Mouse (Mus musculus) liver, postnatal 0 days (tissue): ENCODE measurements around the gene Gpr39. TPM values are rescaled to one million over a fixed set of nuclear protein-coding genes. Genes with fewer than 3 reads are reported as not detected.
A peak's percentile ranks its signal among the peaks of the same experiment; 100 is the strongest.

ENCODE experiments used
- ATAC-seq: fragments of 200-750 bp; cut with Nextera tagmentation; 2 replicates; pipeline ENCODE4 v1.8.0; 2017; ENCODE audit warnings: mild to moderate bottlenecking, moderate library complexity
- DNase-seq: peaks from one replicate; pipeline ENCODE4 v3.0.0-alpha.2; 2016
- H3K27ac ChIP-seq: fragments of 300-500 bp; sonication (generic); 2 replicates; pipeline ENCODE4 v1.5.1; 2014; ENCODE audit warnings: antibody characterized with exemption, moderate library complexity, mild to moderate bottlenecking, low read depth
- H3K27me3 ChIP-seq: fragments of 300-500 bp; sonication (generic); 2 replicates; pipeline ENCODE4 v1.6.1; 2014; ENCODE audit warnings: low read length, control low read depth, mixed read lengths; ENCODE audit not compliant: insufficient read depth
- H3K36me3 ChIP-seq: fragments of 300-500 bp; sonication (generic); replicated peaks from 2 replicates; pipeline ENCODE4 v1.6.1; 2014; ENCODE audit warnings: mild to moderate bottlenecking, control low read depth, low read length, moderate library complexity, mixed read lengths; ENCODE audit not compliant: insufficient read depth
- H3K4me1 ChIP-seq: fragments of 300-500 bp; sonication (generic); 2 replicates; pipeline ENCODE4 v1.6.1; 2014; ENCODE audit warnings: antibody characterized with exemption, mild to moderate bottlenecking, control low read depth; ENCODE audit not compliant: insufficient read depth
- H3K4me2 ChIP-seq: fragments of 300-500 bp; sonication (generic); 2 replicates; pipeline ENCODE4 v1.6.1; 2014; ENCODE audit warnings: low read depth, mild to moderate bottlenecking, low read length, moderate library complexity, mixed read lengths
- H3K4me3 ChIP-seq: fragments of 300-500 bp; sonication (generic); 2 replicates; pipeline ENCODE4 v1.5.1; 2014; ENCODE audit warnings: low read depth, low read length
- H3K9ac ChIP-seq: fragments of 300-500 bp; sonication (generic); replicated peaks from 2 replicates; pipeline ENCODE4 v1.6.1; 2014; ENCODE audit warnings: mild to moderate bottlenecking, moderate library complexity
- H3K9me3 ChIP-seq: fragments of 300-500 bp; sonication (generic); 2 replicates; pipeline ENCODE4 v1.6.1; 2016; ENCODE audit warnings: mild to moderate bottlenecking, control low read depth, low read length, mixed read lengths
- CTCF ChIP-seq: sonication (generic); IDR thresholded peaks from 2 replicates; pipeline ENCODE4 v1.5.1; 2016; ENCODE audit warnings: antibody characterized with exemption, low read depth
- EP300 ChIP-seq: IDR thresholded peaks from 2 replicates; pipeline ENCODE4 v1.6.1; 2016; ENCODE audit warnings: antibody characterized with exemption, low read depth, mild to moderate bottlenecking
- WGBS: fragments of 180-500 bp; shearing (Covaris S2); extraction: QIAGEN DNeasy Blood & Tissue Kit; methylation state at CpG from one replicate; pipeline ENCODE4 v1.1.7; 2014; ENCODE audit not compliant: insufficient replicate concordance; 5-methylcytosine and 5-hydroxymethylcytosine counted together
- polyA plus RNA-seq: library from polyadenylated mRNA; unstranded; fragments of >200 nt; fragmentation: Nextera tagmentation; extraction: Ambion mirVana; gene quantifications from 2 replicates; pipeline ENCODE4 v1.2.1, GENCODE M21; 2015

Gene Gpr39
- polyA plus RNA-seq, 1 experiment from 2014 or later: 3.7 TPM

DNA sequence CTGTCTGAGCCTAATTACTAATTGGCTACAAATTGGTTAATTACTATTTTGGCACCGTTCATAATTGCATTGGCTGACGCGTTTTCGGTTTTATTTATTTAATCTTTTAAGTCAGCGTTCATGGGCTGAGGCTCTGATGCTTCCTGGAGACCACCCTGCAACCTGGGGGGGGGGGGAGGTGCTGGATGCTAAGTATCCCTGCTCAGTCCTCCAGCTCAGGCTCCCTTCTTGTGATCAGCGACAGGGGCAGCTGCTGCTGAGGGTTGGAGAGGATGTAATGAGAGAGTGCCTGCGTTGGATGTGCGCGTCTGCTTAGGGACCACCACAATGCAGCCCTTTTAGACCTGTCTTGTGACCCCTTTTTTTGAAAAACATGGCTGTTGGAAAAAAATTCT lies 234.1 kb downstream of the Gpr39 start:
- 2% methylated on average over 9 of the region's 9 CpGs for WGBS
- TF ChIP-seq CTCF: no peak
- TF ChIP-seq EP300: no peak
- ATAC-seq (no peak), DNase-seq (no peak)
- Histone ChIP-seq H3K27me3 (peaks cover 31% of the 10 kb centered on the region), H3K27ac (no peak overlapping the region), H3K4me1 (peaks cover 7% of the 10 kb centered on the region; the same call in 1 of the 2 replicates), H3K9me3 (no peaks in the 10 kb centered on the region), H3K4me3 (0 out of 2 replicates have a peak overlapping the region, but pooled peaks have one; percentile 43), H3K36me3 (no peaks in the 10 kb centered on the region), H3K9ac (no peak overlapping the region), H3K4me2 (peak overlapping the region; percentile 81)

GRCm38 (mm10) chr1:125911337-125911900 lies 234.6 kb downstream of the Gpr39 start:
- Histone ChIP-seq H3K9ac (no peak overlapping the region), H3K27me3 (peaks cover 31% of the 10 kb centered on the region), H3K4me2 (peak overlapping the region; percentile 81), H3K36me3 (no peaks in the 10 kb centered on the region), H3K9me3 (no peaks in the 10 kb centered on the region), H3K4me3 (peak overlapping the region; percentile 43), H3K4me1 (peaks cover 7% of the 10 kb centered on the region; the same call in 1 of the 2 replicates), H3K27ac (no peak overlapping the region)
- DNase-seq (peak; percentile 20), ATAC-seq (0 out of 2 replicates have a peak, but pooled peaks have one; percentile 19)
- TF ChIP-seq CTCF (no peak), EP300 (no peak)
- under 1% methylated on average over 35 of the region's 35 CpGs for WGBS

GRCm38 (mm10) chr1:125911901-125912445 lies 235.2 kb downstream of the Gpr39 start:
- peak; percentile 31; the same call in 1 of the 2 replicates for ATAC-seq

DNA sequence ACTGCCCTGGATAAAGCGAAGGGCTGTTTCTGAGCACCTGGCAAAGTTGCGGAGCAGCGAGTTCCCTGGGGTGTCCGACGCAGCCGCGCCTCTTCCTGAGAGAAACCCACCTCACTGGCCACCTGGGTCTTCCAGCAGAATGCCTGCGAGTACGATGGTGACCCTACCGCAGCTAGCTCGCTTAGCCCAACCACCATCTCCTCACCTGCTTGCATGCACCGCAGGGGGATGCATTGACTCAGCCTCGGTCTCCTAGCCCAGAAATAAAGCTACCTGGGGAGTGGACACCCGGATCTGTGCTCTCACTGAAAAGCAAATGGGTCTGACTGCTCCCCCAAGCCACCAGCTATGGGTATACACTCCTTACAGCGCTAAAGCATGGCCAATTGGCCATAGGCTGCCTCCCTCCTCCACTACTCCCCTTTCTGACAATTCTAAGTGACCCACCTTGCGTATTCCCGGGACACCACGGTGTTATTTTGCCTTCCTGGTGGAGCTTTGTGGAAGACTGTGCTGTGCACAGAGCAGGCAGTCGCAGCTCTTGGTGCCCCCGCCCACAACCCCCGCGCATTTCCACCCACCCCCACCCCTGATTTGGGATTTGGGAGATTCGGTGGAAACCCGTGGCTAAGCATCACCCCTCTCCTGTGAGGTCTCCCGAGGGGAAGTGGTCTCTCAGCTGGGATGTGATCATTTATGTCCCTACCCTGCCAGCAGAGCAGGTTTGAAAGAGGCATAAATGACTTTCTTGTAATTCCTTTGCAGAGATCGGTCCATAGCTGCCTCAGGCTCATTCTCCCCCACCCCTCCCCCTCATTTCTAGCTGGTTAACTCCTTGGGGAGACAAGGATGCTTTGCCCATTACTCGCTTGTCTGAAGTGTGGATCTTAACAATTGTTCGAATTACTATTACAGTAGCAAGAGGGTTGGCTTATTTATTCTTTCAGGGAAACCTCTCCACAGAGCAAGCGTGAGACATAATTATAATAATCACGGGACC lies 236.1 kb downstream of the Gpr39 start, which contains the start of gene Lypd1:
Lypd1 (minus strand) TSS at position 501 of the 1,000 bp plus-strand sequence.
- Histone ChIP-seq H3K4me1 (peaks cover 7% of the 10 kb centered on the region; the same call in 1 of the 2 replicates), H3K27ac (no peak within 1 kb of the TSS), H3K27me3 (peaks cover 31% of the 10 kb centered on the region), H3K4me3 (peak within 1 kb of the TSS; percentile 43), H3K9ac (no peak within 1 kb of the TSS), H3K9me3 (no peaks in the 10 kb centered on the region), H3K4me2 (peak within 1 kb of the TSS; percentile 81), H3K36me3 (no peaks in the 10 kb centered on the region)
- DNase-seq (no peak), ATAC-seq (no peak)
- WGBS: 7% methylated on average over 30 of the region's 30 CpGs
- TF ChIP-seq EP300: no peak
- TF ChIP-seq CTCF: no peak

More at GRCm38 (mm10) chr1:125911901-125912445, 235.2 kb downstream of the Gpr39 start:
- Histone ChIP-seq H3K9ac (no peak overlapping the region), H3K9me3 (no peaks in the 10 kb centered on the region), H3K36me3 (no peaks in the 10 kb centered on the region), H3K4me1 (peaks cover 7% of the 10 kb centered on the region; the same call in 1 of the 2 replicates), H3K27me3 (peaks cover 31% of the 10 kb centered on the region), H3K4me3 (peak overlapping the region; percentile 43), H3K4me2 (peak overlapping the region; percentile 81), H3K27ac (no peak overlapping the region)
- WGBS: under 1% methylated on average over 43 of the region's 43 CpGs
- peak; percentile 21 for DNase-seq
- no peak for TF ChIP-seq CTCF
- TF ChIP-seq EP300: no peak

- no peak overlapping the region for H3K9ac ChIP-seq
Measured at GRCm38 (mm10) chr1:125920696-125921095, 243.9 kb downstream of the Gpr39 start.

GRCm38 (mm10) chr1:125923062-125923461 lies 246.3 kb downstream of the Gpr39 start:
- H3K4me2 ChIP-seq: no peak overlapping the region
- no peak for ATAC-seq
- WGBS: 62% methylated on average over 2 of the region's 2 CpGs
- no peaks in the 10 kb centered on the region for H3K36me3 ChIP-seq
- H3K4me3 ChIP-seq: no peak overlapping the region
- H3K9ac ChIP-seq: no peak overlapping the region
- TF ChIP-seq EP300: no peak
- no peak for TF ChIP-seq CTCF
- H3K27me3 ChIP-seq: no peaks in the 10 kb centered on the region
- no peaks in the 10 kb centered on the region; the same call in 1 of the 2 replicates for H3K9me3 ChIP-seq
- no peak overlapping the region for H3K27ac ChIP-seq
- DNase-seq: no peak
- H3K4me1 ChIP-seq: no peaks in the 10 kb centered on the region

More at GRCm38 (mm10) chr1:125920696-125921095, 243.9 kb downstream of the Gpr39 start:
- no peak overlapping the region for H3K4me2 ChIP-seq
- 81% methylated on average over 3 of the region's 3 CpGs for WGBS
- DNase-seq (no peak), ATAC-seq (no peak)
- no peaks in the 10 kb centered on the region; the same call in 1 of the 2 replicates for H3K9me3 ChIP-seq
- H3K4me3 ChIP-seq: no peak overlapping the region
- no peaks in the 10 kb centered on the region for H3K36me3 ChIP-seq
- TF ChIP-seq EP300 (no peak), CTCF (no peak)
- no peaks in the 10 kb centered on the region for H3K27me3 ChIP-seq
- H3K4me1 ChIP-seq: no peaks in the 10 kb centered on the region
- no peak overlapping the region for H3K27ac ChIP-seq

Other genes starting within 250 kb of the Gpr39 start
- 116 and 129 TPM in 2 replicates for gene Actr3, start 241.3 kb upstream of the Gpr39 start, polyA plus RNA-seq
- 25.4 and 26.6 TPM in 2 replicates for gene Slc35f5, start 116.4 kb upstream of the Gpr39 start, polyA plus RNA-seq
- gene Lypd1, start 236.1 kb downstream of the Gpr39 start, polyA plus RNA-seq: 0.46 and 0.59 TPM in 2 replicates